Mouse (Mus musculus): Measurements from ENCODE around the gene Capn12.

Gene Capn12

GRCm38 (mm10) chr7:28921178-28921577 lies 40.0 kb downstream of the Capn12 start:
- no peak for DNase-seq (ENCODE audit: low spot score)

GRCm38 (mm10) chr7:28921722-28922465 lies 40.7 kb downstream of the Capn12 start:
- no peak for DNase-seq (ENCODE audit: low spot score)

GRCm38 (mm10) chr7:28922606-28923005 lies 41.4 kb downstream of the Capn12 start:
- DNase-seq (ENCODE audit: low spot score), result no peak

GRCm38 (mm10) chr7:28923865-28924291 lies 42.7 kb downstream of the Capn12 start:
- no peak for DNase-seq (ENCODE audit: low spot score)

- DNase-seq (ENCODE audit: low spot score), result no peak
These were observed 43.6 kb downstream of the Capn12 start for GRCm38 (mm10) chr7:28924802-28925201.

- peak; percentile 53 for DNase-seq (ENCODE audit: low spot score)
These were observed 44.1 kb downstream of the Capn12 start for GRCm38 (mm10) chr7:28925317-28925716.

- no peak for DNase-seq (ENCODE audit: low spot score)
These were observed 45.0 kb downstream of the Capn12 start for GRCm38 (mm10) chr7:28926172-28926571.

GRCm38 (mm10) chr7:28929381-28929780 lies 48.2 kb downstream of the Capn12 start:
- DNase-seq (ENCODE audit: low spot score), result no peak

- no peak for DNase-seq (ENCODE audit: low spot score)
These were observed 49.3 kb downstream of the Capn12 start for GRCm38 (mm10) chr7:28930320-28931031.

- DNase-seq (ENCODE audit: low spot score), result no peak
These were observed 49.9 kb downstream of the Capn12 start for GRCm38 (mm10) chr7:28931032-28931694.

- no peak for DNase-seq (ENCODE audit: low spot score)
These were observed 50.4 kb downstream of the Capn12 start for GRCm38 (mm10) chr7:28931695-28932039.

GRCm38 (mm10) chr7:28932421-28933041 lies 51.3 kb downstream of the Capn12 start:
- DNase-seq (ENCODE audit: low spot score), result no peak

- no peak for DNase-seq (ENCODE audit: low spot score)
These were observed 52.6 kb downstream of the Capn12 start for GRCm38 (mm10) chr7:28933825-28934224.

GRCm38 (mm10) chr7:28936787-28937186 lies 55.6 kb downstream of the Capn12 start:
- DNase-seq (ENCODE audit: low spot score), result no peak

- no peak for DNase-seq (ENCODE audit: low spot score)
These were observed 57.4 kb downstream of the Capn12 start for GRCm38 (mm10) chr7:28938654-28939053.

- no peak for DNase-seq (ENCODE audit: low spot score)
These were observed 58.4 kb downstream of the Capn12 start for GRCm38 (mm10) chr7:28939418-28940183.

- DNase-seq (ENCODE audit: low spot score), result no peak
These were observed 59.9 kb downstream of the Capn12 start for GRCm38 (mm10) chr7:28941129-28941528.

- DNase-seq (ENCODE audit: low spot score), result no peak
These were observed 60.3 kb downstream of the Capn12 start for GRCm38 (mm10) chr7:28941542-28941941.
